Mouse (Mus musculus) liver, embryonic 14.5 days (tissue): ENCODE measurements around the gene Rpl29.

ENCODE experiments used
- CTCF ChIP-seq: IDR thresholded peaks from 2 replicates; pipeline ENCODE4 v1.5.1; 2016; ENCODE audit warnings: antibody characterized with exemption, low read depth, control low read depth
- EP300 ChIP-seq: IDR thresholded peaks from 2 replicates; pipeline ENCODE4 v1.6.1; 2016; ENCODE audit warnings: antibody characterized with exemption, low read depth

GRCm38 (mm10) chr9:106476924-106477484, 47.8 kb downstream of the Rpl29 start, which contains the start of gene Parp3:
- TF ChIP-seq CTCF (peak; percentile 98), EP300 (no peak)
